Mouse (Mus musculus) lung, adult 18-20 months (tissue): Measurements from ENCODE around the gene Lats1.

Experiments
- DNase-seq, 2 experiments: peaks; one replicate each; pipeline ENCODE4 v3.0.0; 2022; ENCODE audit warnings: mixed read lengths in 2 of 2

The Lats1 gene

DNA sequence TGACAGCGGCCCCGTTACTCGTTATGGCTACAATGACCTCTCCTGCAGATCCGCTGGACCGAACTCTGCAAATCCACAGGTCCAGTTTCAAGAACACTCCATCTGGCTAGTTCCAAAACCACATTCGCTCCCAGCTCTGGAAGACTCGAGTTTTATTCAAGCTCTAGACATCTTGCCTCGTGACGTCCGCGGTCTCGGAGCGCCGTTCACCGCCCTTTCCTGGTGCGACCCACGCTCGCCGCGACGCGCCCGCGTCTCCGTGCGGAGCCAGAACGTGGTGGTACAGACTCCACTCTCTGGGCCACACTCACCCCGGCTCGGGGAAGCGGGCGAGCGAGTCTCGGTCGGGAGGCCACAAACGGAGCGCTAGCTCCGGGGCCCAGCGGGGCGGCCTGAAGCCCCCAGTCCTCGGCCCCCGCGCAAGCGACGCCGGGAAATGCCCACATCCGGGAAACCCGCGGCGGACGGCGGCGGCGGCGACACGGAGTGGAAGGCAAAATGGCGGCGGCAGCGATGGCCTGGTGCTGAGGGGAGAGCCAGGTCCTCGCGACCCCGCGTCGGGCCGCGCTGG lies at the start of gene Lats1, which contains the start of gene Pcmt1:
Gene Lats1, plus strand, starts transcription at position 484 of the 571 bp plus-strand sequence.
Gene Pcmt1, minus strand, starts transcription at position 406 of the 571 bp plus-strand sequence.
- DNase-seq, result peak; percentile 85

DNA sequence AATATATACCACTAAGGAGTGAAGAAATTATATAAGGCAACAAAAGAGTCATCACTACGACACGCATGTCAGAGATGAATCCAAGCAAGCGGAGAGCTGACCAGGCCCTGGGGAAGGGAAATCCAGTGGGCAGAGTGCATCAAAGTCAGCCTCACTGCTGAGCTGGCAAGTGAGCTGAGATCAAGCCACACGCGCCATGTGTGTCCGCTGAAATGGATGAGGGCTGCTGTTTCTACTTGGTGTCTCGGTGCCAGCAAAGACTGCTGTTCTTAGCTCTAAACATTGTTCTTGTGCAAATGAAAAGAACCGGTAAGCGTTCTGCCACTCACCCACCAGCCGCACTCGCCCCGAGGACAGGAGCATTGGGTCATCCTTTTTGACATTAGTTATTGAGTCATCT lies 40.6 kb upstream of the Lats1 start:
- no peak for DNase-seq

- no peak for DNase-seq
These were observed 35.1 kb upstream of the Lats1 start for GRCm38 (mm10) chr10:7645911-7646310.

GRCm38 (mm10) chr10:7649059-7649458 lies 32.0 kb upstream of the Lats1 start:
- DNase-seq, result no peak

DNA sequence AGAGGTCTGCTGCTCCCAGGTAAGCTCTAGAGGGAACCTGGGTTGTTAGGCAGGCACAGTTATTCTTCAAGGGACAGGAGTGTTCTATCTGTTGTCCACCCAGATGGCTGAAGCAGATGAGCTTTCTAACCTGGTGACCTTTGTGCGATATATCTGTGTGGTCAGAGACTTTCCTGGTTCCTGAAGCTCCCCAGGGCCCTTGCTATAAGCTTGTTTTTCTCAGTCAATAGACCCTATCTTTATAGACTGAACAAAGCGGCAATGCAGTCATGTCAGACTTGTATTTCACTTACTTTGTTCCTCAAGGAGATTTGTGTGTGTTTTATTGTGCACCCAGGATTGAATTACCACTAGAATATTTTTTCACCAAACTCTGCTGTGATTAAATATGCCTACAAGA lies 30.0 kb upstream of the Lats1 start:
- DNase-seq, result no peak

- peak in 1 of 2 experiments; percentile 55 for DNase-seq
These were observed 18.4 kb upstream of the Lats1 start for GRCm38 (mm10) chr10:7662471-7663141.

DNA sequence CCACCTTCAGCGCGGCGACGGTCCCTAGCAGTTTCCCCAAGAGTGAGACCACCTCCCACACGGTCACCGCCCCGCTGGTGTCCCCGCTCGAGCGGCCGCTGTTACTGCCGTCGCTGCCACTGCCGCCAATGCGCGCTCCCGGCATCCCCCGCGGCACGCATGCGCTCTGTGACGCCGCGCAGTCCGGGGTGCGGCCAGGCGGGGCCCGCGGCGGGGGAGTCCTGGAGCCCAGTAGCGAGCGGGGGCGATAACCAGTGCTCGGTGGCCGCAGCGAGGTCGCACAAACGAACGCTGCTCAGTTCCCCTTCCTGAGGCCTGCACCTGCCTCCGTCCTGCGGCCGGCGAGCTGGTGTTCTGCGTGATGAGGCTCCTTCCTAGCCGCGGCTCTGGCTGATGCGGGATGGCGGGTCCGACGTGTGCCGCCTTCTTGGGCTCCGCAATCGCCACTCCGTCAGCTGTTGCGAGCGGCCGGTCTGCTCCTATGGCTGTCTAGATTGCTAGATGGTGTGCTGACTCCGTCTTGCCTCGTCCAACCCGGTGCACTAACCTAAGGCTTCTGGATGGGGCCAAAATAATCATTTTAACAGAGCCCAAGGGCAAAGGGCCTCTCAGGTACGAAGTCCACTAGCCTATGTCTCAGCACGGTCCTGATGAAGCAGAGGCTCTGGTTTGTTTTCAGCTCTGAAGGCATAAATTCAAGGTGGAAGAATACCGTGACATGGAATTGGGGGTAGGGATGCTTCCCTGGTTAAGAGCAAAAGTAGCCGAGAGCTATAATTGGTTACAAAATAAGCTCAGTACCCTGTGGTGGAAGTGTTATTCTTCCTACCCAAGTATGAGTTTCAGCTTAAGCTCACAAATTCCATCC lies 17.6 kb upstream of the Lats1 start:
- DNase-seq, result peak; percentile 90 to 92

GRCm38 (mm10) chr10:7664027-7664526 lies 16.9 kb upstream of the Lats1 start:
- no peak for DNase-seq

DNA sequence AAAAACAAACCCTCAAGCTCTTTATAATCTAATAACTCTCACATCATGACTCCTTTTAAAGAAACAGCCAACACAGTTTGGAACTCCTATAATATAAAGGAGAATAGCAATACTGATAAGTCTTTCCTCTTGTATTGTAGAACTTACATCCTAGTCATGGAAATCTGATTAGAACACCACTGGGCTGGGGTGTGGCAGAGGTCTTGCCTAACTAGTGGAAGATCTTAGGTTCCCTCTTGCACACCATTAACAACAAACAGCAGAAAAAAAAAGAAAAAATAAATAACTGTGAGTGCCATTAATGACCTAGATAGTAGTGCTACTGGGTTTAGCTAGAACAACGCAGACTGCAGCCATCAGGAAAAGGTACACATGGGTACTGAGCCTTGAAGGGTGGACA lies 16.1 kb upstream of the Lats1 start:
- no peak for DNase-seq

GRCm38 (mm10) chr10:7667342-7667802 lies 13.6 kb upstream of the Lats1 start, which contains the start of gene Nup43:
TSS of gene Nup43 (plus strand) at chr10:7667503.
- DNase-seq, result peak; percentile 90 to 92

- DNase-seq, result peak in 1 of 2 experiments; percentile 25
These were observed 7.3 kb upstream of the Lats1 start for GRCm38 (mm10) chr10:7673673-7674072.

DNA sequence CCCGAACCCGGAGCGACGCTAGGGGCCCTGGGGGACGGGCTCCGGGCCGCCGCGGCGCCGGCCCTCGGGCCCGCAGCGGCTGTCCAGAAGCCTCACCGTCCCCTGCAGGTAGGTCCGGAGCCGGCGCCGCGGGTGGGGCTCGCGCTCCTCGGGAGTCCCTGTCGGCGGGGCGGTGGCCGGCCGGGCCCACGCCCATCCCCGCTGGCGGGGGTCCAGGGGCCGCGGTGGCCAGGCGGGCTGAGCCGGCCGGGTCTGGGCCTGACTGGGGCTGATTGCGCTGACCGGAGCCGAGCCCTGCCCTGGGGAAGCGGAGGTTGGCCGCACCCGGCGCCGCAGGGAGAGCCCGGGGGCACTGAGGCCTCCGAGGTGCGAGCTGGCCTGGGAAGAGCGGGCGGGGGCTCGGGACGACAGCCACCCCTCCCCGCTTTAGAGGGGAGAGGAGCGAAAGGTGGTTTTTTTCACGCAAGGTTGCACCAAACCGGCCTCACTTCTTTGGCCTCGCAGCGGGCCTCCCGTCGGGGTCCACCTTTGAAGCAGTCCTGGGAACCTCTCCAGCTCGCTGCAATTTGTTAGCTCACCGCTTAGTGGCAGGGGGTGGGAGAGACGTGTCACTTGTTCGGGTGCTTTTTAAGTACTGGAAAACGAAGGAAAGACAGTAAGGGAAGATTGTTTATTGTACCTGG lies 470 bp downstream of the Lats1 start:
- DNase-seq, result peak; percentile 64 to 71

DNA sequence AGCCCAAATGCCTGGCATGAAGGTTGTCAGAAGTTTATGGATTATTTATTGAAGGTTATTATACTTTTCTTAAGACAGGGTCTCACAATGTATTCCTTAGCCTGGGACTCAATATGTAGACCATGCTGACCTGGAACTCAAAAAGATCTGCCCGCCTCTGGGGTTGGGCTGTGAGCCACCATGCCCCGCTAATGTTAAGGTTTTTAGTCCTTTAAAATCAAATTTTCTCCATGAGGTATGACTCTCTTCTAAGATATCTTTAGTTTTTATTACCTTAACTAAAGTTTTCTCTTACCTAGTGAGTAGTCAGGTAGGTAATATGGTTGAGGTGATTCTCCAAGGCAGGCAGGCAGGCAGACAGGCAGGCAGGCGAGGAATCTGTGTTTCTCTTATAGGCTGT lies 1.2 kb downstream of the Lats1 start:
- DNase-seq, result no peak

DNA sequence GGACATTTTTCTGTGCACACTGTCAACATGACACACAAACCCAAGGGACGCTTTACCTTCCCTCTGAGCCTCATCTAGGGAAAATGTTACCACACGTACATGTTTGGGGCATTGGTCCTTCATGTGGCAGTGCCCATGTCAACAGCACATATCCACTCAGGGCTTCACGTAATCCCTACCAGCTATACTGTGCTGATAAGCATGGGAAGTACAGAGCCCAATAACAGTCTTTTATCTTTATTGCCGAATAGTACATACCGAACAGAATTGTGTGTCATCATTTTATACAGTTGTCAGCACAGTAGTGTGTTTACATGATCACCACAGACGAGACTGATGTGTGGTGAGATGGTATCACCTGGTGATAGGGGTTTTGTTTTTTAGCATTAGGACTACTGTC lies 5.9 kb downstream of the Lats1 start:
- DNase-seq, result no peak

- no peak for DNase-seq
These were observed 14.3 kb downstream of the Lats1 start for GRCm38 (mm10) chr10:7695286-7695685.

DNA sequence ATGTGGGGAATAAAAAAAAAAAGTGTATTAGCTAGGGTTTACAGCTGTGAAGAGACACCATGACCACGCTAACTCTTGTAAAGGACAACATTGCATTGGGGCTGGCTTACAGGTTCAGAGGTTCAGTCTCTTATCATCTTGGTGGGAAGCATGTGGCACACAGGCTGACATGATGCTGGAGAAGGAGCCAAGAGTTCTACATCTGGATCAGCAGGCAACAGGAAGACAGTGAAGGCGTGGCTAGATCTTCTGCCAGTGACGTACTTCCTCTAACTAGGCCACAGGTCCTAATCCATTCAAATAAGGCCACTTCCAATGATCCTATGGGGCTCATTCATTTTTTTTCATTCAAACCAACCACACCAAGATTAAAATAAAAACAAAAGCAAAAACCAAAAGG lies 19.1 kb downstream of the Lats1 start:
- no peak for DNase-seq

DNA sequence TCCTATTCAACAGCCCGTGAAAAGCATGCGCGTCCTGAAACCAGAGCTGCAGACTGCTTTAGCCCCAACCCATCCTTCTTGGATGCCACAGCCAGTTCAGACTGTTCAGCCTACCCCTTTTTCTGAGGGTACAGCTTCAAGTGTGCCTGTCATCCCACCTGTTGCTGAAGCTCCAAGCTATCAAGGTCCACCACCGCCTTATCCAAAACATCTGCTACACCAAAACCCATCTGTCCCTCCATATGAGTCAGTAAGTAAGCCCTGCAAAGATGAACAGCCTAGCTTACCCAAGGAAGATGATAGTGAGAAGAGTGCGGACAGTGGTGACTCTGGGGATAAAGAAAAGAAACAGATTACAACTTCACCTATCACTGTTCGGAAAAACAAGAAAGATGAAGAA lies 21.6 kb downstream of the Lats1 start:
- DNase-seq, result no peak

- DNase-seq, result no peak
These were observed 29.1 kb downstream of the Lats1 start for GRCm38 (mm10) chr10:7710121-7710520.

GRCm38 (mm10) chr10:7712506-7712905 lies 31.5 kb downstream of the Lats1 start:
- no peak for DNase-seq

DNA sequence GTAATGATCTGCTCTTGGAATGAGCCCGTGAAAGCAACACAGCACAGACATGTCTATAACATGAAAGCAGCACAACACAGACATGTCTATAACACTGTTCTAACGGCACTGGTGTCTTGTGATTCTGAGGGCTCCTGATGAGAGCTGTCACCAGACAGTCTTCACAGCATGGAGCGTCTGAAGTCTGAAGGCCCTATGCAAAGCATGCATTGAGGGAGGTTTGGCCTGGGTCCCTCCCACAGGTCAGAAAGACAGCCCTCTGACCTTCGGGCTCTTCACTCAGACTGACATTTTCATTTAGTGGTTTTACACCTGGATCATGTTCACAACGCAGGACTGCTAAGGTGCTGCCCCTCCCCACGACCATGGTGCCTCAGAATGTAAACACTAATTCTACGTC lies 34.0 kb downstream of the Lats1 start:
- DNase-seq, result no peak

DNA sequence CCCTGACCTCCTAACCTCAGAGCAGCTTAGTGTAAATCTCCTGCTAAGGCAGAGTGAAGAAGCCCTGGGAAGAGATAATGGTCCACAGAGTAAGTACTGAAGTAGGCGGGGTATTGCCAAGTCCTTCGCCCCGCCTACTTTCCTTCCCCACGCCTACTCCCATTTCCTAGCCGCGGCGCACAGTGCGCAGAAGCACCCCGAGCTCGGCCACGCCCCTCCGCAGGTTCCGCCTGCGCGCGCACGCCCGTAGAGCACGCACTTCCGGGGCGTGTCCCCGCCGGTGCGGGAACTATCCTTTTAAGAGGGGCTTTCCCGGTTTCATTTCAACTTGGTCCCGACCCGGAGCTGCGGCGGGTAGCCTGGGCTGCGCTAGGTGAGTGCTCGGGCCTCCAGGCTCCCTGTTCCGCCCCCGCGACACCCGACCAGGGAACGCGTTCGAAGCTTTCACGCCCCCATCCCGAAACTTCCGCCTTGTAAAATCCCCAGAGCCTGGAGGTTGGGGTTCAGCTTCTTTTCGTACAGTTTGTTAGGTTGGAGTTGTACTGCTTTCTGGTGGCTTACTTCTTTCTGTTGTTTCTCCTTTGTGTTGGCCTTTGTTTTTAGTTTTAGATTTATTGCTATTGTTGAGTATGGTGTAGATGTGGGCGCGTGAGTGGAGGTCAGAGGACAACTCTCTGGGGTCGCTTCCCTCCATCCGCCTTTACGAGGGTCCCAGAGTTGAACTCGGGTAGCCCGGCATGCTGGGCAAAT lies 44.9 kb downstream of the Lats1 start, which contains the start of gene Katna1:
Gene Katna1, plus strand, starts transcription at position 250 of the 750 bp plus-strand sequence.
- DNase-seq, result peak; percentile 93 to 95

GRCm38 (mm10) chr10:7726501-7726812 lies 45.4 kb downstream of the Lats1 start:
- no peak for DNase-seq
